Mouse (Mus musculus): ENCODE measurements around the gene Myt1l.

DNA sequence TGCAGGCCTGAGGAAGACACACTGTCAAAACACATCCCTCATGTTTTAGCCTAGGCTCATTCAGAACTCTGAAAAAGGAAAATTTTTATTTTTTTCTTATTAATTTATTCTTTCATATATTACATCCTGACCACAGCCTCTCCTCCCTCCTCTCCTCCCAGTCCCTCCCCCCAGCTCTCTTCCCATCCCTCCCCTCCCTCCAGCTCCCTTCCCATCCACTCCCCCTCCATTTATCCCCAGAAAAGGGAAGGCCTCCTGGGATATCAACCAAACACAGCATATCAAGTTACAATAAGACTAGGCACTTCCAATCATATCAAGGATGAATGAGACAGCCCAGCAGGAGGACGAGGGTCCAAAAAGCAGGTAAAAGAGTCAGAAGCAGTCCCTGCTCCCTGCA lies 112.0 kb downstream of the Myt1l start:
- TF ChIP-seq CTCF (IDR thresholded peaks at IDR 0.05; ENCODE audit: borderline replicate concordance, extremely low read depth, insufficient read depth, insufficient read length) (no peak), POLR2A (IDR thresholded peaks at IDR 0.05; ENCODE audit: borderline replicate concordance, extremely low read depth, insufficient read depth, insufficient read length, poor library complexity, severe bottlenecking) (no peak)

Measured in brain, embryonic 14.5 days (tissue).